Mouse (Mus musculus): ENCODE data around the gene Tkt. TPM values are rescaled to one million over a fixed set of nuclear protein-coding genes. Genes with fewer than 3 reads are reported as not detected.
A peak's percentile ranks its signal among the peaks of the same experiment; 100 is the strongest.
"Not testable (repeated sequence)": the region's sequence is repeated elsewhere in the genome, so short reads cannot be mapped to it uniquely, and the experiment has no call there.

The Tkt gene
- polyA plus RNA-seq, 1 experiment from 2014 or later: 213 TPM

- no peak for ATAC-seq
- H3K4me3 ChIP-seq (replicated peaks): no peak overlapping the region
- peaks cover 4% of the 10 kb centered on the region; the same call in 1 of the 2 replicates for H3K4me1 ChIP-seq (replicated peaks)
- H3K9me3 ChIP-seq: no peaks in the 10 kb centered on the region
- peaks cover 42% of the 10 kb centered on the region for H3K36me3 ChIP-seq
- H3K9ac ChIP-seq (replicated peaks): no peak overlapping the region
- H3K27ac ChIP-seq: no peak overlapping the region
- H3K27me3 ChIP-seq: no peaks in the 10 kb centered on the region
- no peak overlapping the region for H3K4me2 ChIP-seq (replicated peaks)
- WGBS: 84% methylated on average over 5 of the region's 5 CpGs
Observed at GRCm38 (mm10) chr14:30576260-30576659, 28.1 kb downstream of the Tkt start.

- H3K4me3 ChIP-seq (replicated peaks); ATAC-seq; H3K27ac ChIP-seq; H3K9ac ChIP-seq (replicated peaks); H3K9me3 ChIP-seq; H3K27me3 ChIP-seq; H3K4me2 ChIP-seq (replicated peaks); H3K4me1 ChIP-seq (replicated peaks): not testable (repeated sequence)
- WGBS: 50% methylated on average over 10 of the region's 12 CpGs
- H3K36me3 ChIP-seq: peaks cover 30% of the 10 kb centered on the region
Observed at GRCm38 (mm10) chr14:30577303-30578062, 29.3 kb downstream of the Tkt start.

- Histone ChIP-seq H3K36me3 (peaks cover 14% of the 10 kb centered on the region), H3K4me1 (replicated peaks) (peaks cover 5% of the 10 kb centered on the region), H3K27ac (no peak overlapping the region), H3K27me3 (no peaks in the 10 kb centered on the region), H3K4me3 (replicated peaks) (no peak overlapping the region), H3K9ac (replicated peaks) (no peak overlapping the region), H3K4me2 (replicated peaks) (no peak overlapping the region), H3K9me3 (no peaks in the 10 kb centered on the region)
- WGBS: 85% methylated on average over 5 of the region's 5 CpGs
- no peak for ATAC-seq
Observed at GRCm38 (mm10) chr14:30579180-30579579, 31.0 kb downstream of the Tkt start.

- no peak for ATAC-seq
- no peak overlapping the region for H3K9ac ChIP-seq (replicated peaks)
Observed at GRCm38 (mm10) chr14:30579882-30580281, 31.7 kb downstream of the Tkt start.

GRCm38 (mm10) chr14:30581238-30581637, 33.1 kb downstream of the Tkt start:
- H3K4me3 ChIP-seq (replicated peaks): no peak overlapping the region
- no peaks in the 10 kb centered on the region for H3K36me3 ChIP-seq
- WGBS: 87% methylated on average over 1 of the region's 1 CpGs
- no peaks in the 10 kb centered on the region for H3K9me3 ChIP-seq
- H3K27ac ChIP-seq: no peak overlapping the region
- no peak overlapping the region for H3K4me2 ChIP-seq (replicated peaks)
- H3K4me1 ChIP-seq (replicated peaks): peaks cover 15% of the 10 kb centered on the region
- H3K27me3 ChIP-seq: no peaks in the 10 kb centered on the region
- no peak for ATAC-seq
- no peak overlapping the region for H3K9ac ChIP-seq (replicated peaks)

More at GRCm38 (mm10) chr14:30579882-30580281, 31.7 kb downstream of the Tkt start:
- peaks cover 12% of the 10 kb centered on the region for H3K4me1 ChIP-seq (replicated peaks)
- H3K27me3 ChIP-seq: no peaks in the 10 kb centered on the region
- H3K4me2 ChIP-seq (replicated peaks): no peak overlapping the region
- H3K9me3 ChIP-seq: no peaks in the 10 kb centered on the region
- WGBS: 27% methylated on average over 5 of the region's 5 CpGs
- H3K4me3 ChIP-seq (replicated peaks): no peak overlapping the region
- peaks cover 8% of the 10 kb centered on the region for H3K36me3 ChIP-seq
- no peak overlapping the region for H3K27ac ChIP-seq

GRCm38 (mm10) chr14:30584077-30584476, 35.9 kb downstream of the Tkt start:
- no peak overlapping the region for H3K9ac ChIP-seq (replicated peaks)
- H3K36me3 ChIP-seq: no peaks in the 10 kb centered on the region
- no peaks in the 10 kb centered on the region for H3K9me3 ChIP-seq
- no peak for ATAC-seq
- WGBS: 67% methylated on average over 2 of the region's 2 CpGs
- no peak overlapping the region for H3K4me3 ChIP-seq (replicated peaks)
- H3K27me3 ChIP-seq: no peaks in the 10 kb centered on the region
- no peak overlapping the region for H3K27ac ChIP-seq
- no peak overlapping the region for H3K4me2 ChIP-seq (replicated peaks)
- peaks cover 27% of the 10 kb centered on the region for H3K4me1 ChIP-seq (replicated peaks)

GRCm38 (mm10) chr14:30584497-30585251, 36.5 kb downstream of the Tkt start:
- 0 out of 2 replicates have a peak overlapping the region, but pooled peaks have one; percentile 3 for H3K9ac ChIP-seq (replicated peaks)
- no peaks in the 10 kb centered on the region for H3K27me3 ChIP-seq
- H3K4me2 ChIP-seq (replicated peaks): no peak overlapping the region
- 48% methylated on average over 19 of the region's 19 CpGs for WGBS
- no peaks in the 10 kb centered on the region for H3K36me3 ChIP-seq
- H3K27ac ChIP-seq: no peak overlapping the region
- H3K4me1 ChIP-seq (replicated peaks): peaks cover 27% of the 10 kb centered on the region
- no peak overlapping the region for H3K4me3 ChIP-seq (replicated peaks)
- no peaks in the 10 kb centered on the region for H3K9me3 ChIP-seq
- ATAC-seq: no peak

GRCm38 (mm10) chr14:30585323-30585722, 37.2 kb downstream of the Tkt start:
- Histone ChIP-seq H3K4me3 (replicated peaks) (no peak overlapping the region), H3K9ac (replicated peaks) (no peak overlapping the region), H3K27me3 (no peaks in the 10 kb centered on the region), H3K36me3 (no peaks in the 10 kb centered on the region), H3K4me1 (replicated peaks) (peaks cover 23% of the 10 kb centered on the region), H3K4me2 (replicated peaks) (no peak overlapping the region), H3K27ac (no peak overlapping the region), H3K9me3 (no peaks in the 10 kb centered on the region)
- 88% methylated on average over 5 of the region's 5 CpGs for WGBS
- ATAC-seq: no peak

GRCm38 (mm10) chr14:30586780-30587461, 38.8 kb downstream of the Tkt start:
- H3K9me3 ChIP-seq: no peaks in the 10 kb centered on the region
- no peak overlapping the region for H3K4me3 ChIP-seq (replicated peaks)
- no peaks in the 10 kb centered on the region for H3K27me3 ChIP-seq
- no peak overlapping the region for H3K4me2 ChIP-seq (replicated peaks)
- H3K9ac ChIP-seq (replicated peaks): no peak overlapping the region
- H3K4me1 ChIP-seq (replicated peaks): peaks cover 23% of the 10 kb centered on the region
- H3K27ac ChIP-seq: peak overlapping the region; percentile 53
- 55% methylated on average over 7 of the region's 7 CpGs for WGBS
- no peaks in the 10 kb centered on the region for H3K36me3 ChIP-seq
- peak; percentile 65 for ATAC-seq

- no peaks in the 10 kb centered on the region for H3K27me3 ChIP-seq
- 73% methylated on average over 11 of the region's 11 CpGs for WGBS
- ATAC-seq: no peak
- H3K4me1 ChIP-seq (replicated peaks): peaks cover 33% of the 10 kb centered on the region
- H3K4me2 ChIP-seq (replicated peaks): no peak overlapping the region
- no peaks in the 10 kb centered on the region for H3K36me3 ChIP-seq
- H3K9ac ChIP-seq (replicated peaks): no peak overlapping the region
- H3K27ac ChIP-seq: no peak overlapping the region
- H3K9me3 ChIP-seq: no peaks in the 10 kb centered on the region
- no peak overlapping the region for H3K4me3 ChIP-seq (replicated peaks)
Observed at GRCm38 (mm10) chr14:30590041-30590645, 42.0 kb downstream of the Tkt start.

GRCm38 (mm10) chr14:30590918-30591317, 42.8 kb downstream of the Tkt start:
- Histone ChIP-seq H3K4me2 (replicated peaks) (no peak overlapping the region), H3K4me1 (replicated peaks) (peaks cover 34% of the 10 kb centered on the region), H3K4me3 (replicated peaks) (no peak overlapping the region), H3K9ac (replicated peaks) (no peak overlapping the region), H3K36me3 (no peaks in the 10 kb centered on the region), H3K27ac (no peak overlapping the region), H3K27me3 (no peaks in the 10 kb centered on the region), H3K9me3 (no peaks in the 10 kb centered on the region)
- ATAC-seq: no peak
- WGBS: 78% methylated on average over 7 of the region's 7 CpGs
